Mouse (Mus musculus) CD4-positive, CD25-positive, alpha-beta regulatory T cell, adult 4 months (primary cell): ENCODE measurements around the gene Mok. TPM values are rescaled to one million over a fixed set of nuclear protein-coding genes. Genes with fewer than 3 reads are reported as not detected.

ENCODE experiments used
- ATAC-seq: one replicate; pipeline ENCODE4 v1.8.0; 2017
- polyA plus RNA-seq, 2 experiments: library from polyadenylated mRNA; unstranded; fragments of 100-300 nt; shearing (Covaris generic); gene quantifications; one replicate each; pipeline ENCODE4 v1.2.1; 2017

Mok gene
- polyA plus RNA-seq, 2 experiments from 2014 or later: 0.24 to 0.63 TPM

DNA sequence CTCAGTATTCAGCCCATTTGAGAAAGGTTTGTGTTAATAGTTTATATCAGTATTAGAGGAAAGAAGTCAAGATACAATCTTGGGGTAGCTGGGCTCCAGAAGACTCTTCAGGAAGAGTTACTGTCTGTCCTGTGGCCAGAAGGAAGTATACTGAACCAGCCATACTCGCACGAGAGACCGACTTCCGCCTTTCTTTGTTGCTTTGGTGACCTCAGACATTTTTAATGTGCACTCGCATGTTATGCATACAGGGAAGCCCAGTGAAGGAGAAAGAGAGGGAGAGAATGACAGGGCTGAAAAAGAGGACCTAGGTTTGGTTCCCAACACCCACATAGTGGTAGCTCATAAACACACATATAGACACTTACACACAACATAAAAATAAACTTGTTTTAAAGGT, 76.2 kb downstream of the Mok start:
- no peak for ATAC-seq

DNA sequence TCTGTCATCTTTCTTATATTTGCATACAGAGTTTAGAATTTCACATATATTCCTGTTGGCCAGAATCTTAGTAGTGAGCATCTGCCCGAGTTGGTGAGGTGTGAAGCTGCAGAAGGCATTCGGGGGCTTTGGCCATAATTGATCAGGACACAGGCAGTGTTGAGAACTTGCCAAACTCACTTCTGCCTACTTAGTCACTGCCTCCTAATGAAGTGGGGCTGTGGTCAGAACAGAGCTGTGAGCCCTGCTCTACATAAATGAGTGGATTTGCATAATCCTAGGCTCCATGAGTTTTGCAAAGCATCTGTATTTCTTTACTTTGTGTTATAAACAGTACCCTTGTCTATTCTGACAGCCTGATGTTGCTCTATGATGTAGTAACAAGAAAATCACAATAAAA, 78.4 kb downstream of the Mok start:
- ATAC-seq: no peak

DNA sequence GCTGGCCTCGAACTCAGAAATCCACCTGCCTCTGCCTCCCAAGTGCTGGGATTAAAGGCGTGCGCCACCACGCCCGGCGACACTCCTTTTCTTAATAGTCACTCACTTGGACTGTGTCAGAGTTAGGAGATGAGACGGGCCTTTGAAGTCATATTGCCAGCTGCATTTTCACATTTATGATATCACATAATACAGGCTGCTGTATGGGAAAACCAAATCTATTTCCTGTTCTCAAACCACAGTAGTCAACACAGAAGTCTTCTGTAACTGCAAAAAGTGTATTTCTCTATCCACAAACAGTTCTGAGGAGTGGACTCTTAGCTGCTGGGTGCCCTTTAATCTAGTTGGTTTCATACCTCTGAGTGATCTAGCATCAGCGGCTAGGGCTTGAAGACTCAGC, 81.8 kb downstream of the Mok start:
- ATAC-seq: peak; percentile 88

Other genes with a start within 250 kb of the Mok start
- gene Dync1h1, start 239.5 kb downstream of the Mok start, polyA plus RNA-seq: 10 to 100 TPM; 39.7 to 41.0 TPM
- gene 1700001K19Rik, start 158.3 kb downstream of the Mok start, polyA plus RNA-seq: under 1 TPM in 1 of 2 experiments, not detected in 1; 0.70 TPM
- 100 to 1,000 TPM; 140 to 181 TPM for gene Hsp90aa1, start 138.2 kb downstream of the Mok start, polyA plus RNA-seq
- 10 to 100 TPM; 30.2 to 34.0 TPM for gene Wdr20, start 103.0 kb downstream of the Mok start, polyA plus RNA-seq
- 1 to 10 TPM; 2.4 to 2.8 TPM for gene Zfp839, start 9.3 kb upstream of the Mok start, polyA plus RNA-seq
- 10 to 100 TPM; 37.3 to 44.2 TPM for gene Cinp, start 48.2 kb upstream of the Mok start, polyA plus RNA-seq
- gene Tecpr2, start 48.3 kb upstream of the Mok start, polyA plus RNA-seq: 1 to 10 TPM; 1.3 to 1.6 TPM
- 1 to 10 TPM in 1 of 2 experiments, under 1 TPM in 1; 0.32 to 1.2 TPM for gene Ankrd9, start 138.1 kb upstream of the Mok start, polyA plus RNA-seq
- gene Rcor1, start 198.4 kb upstream of the Mok start, polyA plus RNA-seq: 10 to 100 TPM; 11.7 to 16.0 TPM